Mouse (Mus musculus) kidney, postnatal 4 days (tissue): Measurements from ENCODE around the gene Jhy.

Experiments
- DNase-seq, 2 experiments: peaks; one replicate each; pipeline ENCODE4 v3.0.0; 2021; ENCODE audit warnings: mixed read lengths in 2 of 2

Gene Jhy

GRCm38 (mm10) chr9:40917871-40918613 lies 45.9 kb downstream of the Jhy start:
- peak in 1 of 2 experiments; percentile 16 for DNase-seq

GRCm38 (mm10) chr9:40908915-40909314 lies 55.0 kb downstream of the Jhy start:
- no peak for DNase-seq

DNA sequence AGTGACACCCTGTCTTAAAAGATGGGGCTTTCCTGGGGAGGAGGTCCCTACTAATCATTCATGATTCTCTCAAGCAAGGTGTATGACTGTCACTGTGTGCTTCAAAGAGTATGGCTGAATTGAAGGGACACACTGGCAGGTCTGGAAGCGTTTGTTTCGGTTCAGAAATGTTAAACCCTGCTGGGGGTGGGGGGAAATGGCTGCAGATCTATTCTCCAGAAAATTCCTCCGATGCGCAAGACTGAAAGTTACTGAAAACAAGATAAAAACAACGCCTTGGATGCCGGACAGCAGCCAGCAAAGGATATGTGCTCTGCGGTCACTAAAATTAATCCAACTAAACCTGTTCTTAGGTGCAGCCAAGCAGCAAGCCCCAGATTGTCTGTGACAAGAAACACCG lies 55.5 kb downstream of the Jhy start:
- no peak for DNase-seq

GRCm38 (mm10) chr9:40907413-40907812 lies 56.5 kb downstream of the Jhy start:
- peak; percentile 6 to 22 for DNase-seq

DNA sequence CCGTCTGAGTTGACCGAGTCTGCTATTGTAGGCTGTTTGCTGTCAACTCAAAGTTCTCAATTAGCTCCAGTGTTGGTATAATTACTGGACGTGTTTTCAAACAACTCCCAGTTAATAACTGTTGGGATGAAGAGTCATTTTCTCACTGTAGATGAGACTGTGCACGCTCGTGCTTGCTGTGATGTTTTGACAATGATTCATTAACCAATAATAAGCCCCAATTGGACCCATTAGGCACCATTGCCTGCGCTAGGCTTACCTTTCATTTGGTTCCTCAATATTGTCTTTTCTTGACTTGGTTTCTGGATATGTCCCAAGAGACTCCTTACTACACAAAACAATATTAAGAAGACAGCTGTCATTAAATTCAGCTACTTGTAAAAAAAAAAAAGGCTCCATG lies 71.5 kb downstream of the Jhy start:
- no peak for DNase-seq

DNA sequence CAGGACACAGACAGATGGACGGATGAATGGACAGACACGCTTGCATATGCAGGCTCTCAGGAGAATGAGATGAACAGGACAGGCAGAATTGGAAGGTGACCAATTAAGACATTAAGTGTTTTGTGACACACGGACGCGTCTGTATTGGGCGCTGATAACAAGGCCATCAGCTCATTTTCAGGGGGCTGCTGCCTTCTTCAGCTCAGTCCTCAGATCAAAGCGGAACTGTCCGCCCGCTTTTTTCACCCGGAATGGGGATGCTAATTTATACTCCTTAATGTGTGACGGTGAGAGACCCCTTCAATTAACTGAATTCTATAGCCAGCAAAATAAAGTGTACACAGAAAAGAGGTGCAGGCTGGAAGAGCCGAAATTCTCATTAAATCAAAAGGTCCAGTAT lies 74.5 kb downstream of the Jhy start:
- DNase-seq, result no peak

DNA sequence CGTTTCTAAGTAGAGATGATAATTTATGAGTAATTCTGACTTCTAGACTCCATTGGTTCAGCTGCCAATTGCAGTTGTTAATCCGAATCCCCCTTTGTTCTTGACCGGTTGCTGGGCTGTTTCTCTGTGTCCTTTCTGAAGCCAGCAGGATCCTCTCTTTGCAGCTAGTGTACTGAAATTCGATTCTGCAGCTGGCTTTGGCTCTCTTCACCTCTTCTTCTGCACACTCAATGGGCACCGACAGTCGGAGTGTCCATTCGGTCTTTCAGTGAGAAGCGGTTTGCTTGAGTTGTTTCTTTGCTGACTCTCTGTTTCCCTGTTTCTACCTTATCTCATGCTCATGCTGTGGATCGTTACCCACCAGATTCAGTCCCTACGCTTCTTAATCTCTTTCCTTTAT lies 78.2 kb downstream of the Jhy start:
- no peak for DNase-seq

DNA sequence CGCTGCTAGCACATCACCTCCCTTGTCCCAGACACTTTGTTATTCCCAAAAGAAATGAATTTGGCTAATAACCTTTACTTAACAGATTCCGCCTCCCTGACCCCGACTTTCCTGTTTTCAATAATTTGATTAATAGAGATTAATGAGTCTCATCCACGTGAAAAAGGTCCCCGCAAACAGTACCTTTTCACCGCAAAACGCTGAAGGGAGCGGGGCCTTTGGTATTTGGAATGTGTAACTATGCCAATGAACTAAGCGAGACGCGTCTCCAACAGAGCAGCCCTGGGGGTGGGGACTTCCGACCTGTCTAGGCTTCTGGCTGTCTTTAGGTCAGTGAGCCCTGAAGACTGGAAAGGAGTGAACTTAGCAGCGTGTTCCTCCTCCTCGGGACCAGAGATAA lies 84.9 kb downstream of the Jhy start:
- no peak for DNase-seq

GRCm38 (mm10) chr9:40878291-40878945 lies 85.5 kb downstream of the Jhy start:
- DNase-seq, result no peak

- DNase-seq, result peak in 1 of 2 experiments; percentile 28
These were observed 86.1 kb downstream of the Jhy start for GRCm38 (mm10) chr9:40877881-40878235.

DNA sequence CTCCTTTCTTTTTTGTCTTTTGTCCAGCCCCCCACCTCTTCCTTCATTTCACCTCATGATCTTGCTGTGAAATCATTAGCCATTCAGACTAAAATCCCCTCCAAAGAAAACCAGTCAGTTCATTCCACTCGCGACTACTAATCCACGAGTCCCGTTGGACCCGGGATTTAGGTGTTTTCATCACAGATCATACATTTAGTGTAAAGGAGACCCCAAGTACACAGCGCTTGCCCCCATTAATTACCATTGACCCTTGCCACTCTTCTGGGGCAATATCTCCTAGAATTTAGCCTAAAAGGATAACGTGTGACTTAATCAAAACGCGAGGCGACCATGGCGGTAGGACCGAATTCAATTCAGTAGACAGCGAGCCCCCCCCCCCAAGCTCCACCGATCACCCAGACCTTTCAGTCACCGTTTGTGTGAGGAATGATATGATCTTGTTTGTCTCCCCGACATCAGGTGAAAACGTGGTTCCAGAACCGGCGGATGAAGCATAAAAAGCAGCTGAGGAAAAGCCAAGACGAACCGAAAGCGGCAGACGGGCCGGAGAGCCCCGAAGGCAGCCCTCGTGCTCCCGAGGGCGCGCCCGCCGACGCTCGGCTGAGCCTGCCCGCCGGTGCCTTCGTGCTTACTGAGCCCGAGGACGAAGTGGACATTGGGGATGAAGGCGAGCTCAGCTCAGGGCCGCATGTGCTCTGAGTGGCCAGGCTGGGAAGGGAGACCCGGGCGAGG lies 86.6 kb downstream of the Jhy start:
- no peak for DNase-seq

- DNase-seq, result no peak
These were observed 87.2 kb downstream of the Jhy start for GRCm38 (mm10) chr9:40876693-40877092.

DNA sequence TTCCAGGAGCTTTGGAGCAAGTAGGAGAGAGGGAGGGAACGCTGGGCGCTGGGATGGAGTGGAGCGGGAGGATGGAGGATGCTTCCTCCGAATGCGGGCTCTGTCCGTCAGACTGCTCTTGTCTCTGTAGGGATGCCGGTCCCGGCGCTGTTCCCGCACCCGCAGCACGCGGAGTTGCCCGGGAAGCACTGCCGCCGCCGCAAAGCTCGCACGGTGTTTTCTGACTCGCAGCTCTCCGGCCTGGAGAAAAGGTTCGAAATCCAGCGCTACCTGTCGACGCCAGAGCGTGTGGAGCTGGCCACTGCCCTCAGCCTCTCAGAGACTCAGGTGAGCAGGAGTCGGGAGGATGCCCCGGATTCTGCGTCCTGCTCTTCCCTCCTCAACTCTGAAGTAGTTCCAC lies 87.8 kb downstream of the Jhy start:
- DNase-seq, result peak in 1 of 2 experiments; percentile 27

DNA sequence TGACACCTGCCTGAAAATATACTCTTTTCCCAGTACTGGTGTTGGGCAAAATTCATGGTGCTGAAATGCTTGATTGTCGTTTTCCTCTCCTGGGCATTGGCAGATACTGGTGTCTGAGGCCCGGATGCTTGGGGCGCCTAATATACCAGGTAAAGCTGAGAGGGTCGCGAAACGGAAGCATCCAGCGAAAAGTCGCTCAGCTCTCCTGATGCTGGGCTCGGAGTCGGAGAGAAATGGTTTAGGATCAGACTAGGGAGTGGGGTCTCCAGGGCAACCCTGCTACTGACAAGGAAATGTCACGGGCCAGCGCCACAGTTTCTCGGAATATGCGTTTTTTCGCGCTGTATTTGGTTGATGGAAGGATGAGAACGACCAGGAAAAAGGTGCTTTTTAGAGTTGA lies 88.5 kb downstream of the Jhy start:
- DNase-seq, result no peak

- DNase-seq, result no peak
These were observed 89.0 kb downstream of the Jhy start for GRCm38 (mm10) chr9:40874961-40875360.

DNA sequence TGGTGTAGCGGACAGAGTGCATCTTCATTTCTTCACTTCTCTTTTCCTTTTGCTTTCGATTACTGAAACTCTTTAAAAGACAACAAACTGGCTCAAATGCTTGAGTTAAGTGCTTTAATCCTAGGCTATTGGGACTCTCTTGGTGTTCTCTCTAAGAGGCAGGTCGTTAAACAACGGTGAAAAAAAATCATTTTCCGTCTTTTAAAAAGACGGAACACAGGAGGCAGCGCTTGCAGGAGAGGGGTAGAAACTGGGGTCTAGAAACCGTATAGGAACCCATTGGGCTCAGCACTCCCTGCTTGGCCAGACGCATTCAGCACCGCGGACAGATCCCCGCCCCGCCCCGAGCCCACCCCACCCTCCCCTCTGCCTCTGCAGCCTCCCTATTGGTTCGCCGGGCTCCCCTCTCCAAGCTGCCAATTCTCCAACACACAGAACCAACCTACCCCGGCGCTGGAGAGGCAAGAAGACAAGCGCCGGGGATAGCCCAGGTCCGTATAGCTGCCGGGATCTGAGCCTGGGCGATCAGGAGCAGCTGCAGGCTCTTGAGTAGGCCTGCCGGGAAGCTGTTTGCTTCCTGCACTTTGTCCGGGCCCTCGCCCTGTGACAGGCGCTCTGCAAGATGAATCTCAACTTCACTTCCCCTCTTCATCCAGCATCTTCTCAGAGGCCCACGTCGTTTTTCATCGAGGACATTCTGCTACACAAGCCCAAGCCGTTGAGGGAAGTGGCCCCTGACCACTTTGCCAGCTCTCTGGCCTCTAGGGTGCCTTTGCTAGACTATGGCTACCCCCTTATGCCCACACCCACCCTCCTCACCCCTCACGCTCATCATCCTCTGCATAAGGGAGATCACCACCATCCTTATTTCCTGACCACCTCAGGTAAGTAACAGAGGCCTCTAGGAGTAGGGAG lies 90.1 kb downstream of the Jhy start, which contains the start of gene Bsx:
Gene Bsx, plus strand, starts transcription at position 572 of the 915 bp plus-strand sequence.
- DNase-seq, result peak; percentile 88 to 89

GRCm38 (mm10) chr9:40872156-40872478 lies 91.8 kb downstream of the Jhy start:
- no peak for DNase-seq

GRCm38 (mm10) chr9:40871369-40872155 lies 92.4 kb downstream of the Jhy start:
- DNase-seq, result no peak

GRCm38 (mm10) chr9:40870331-40870730 lies 93.6 kb downstream of the Jhy start:
- DNase-seq, result no peak

DNA sequence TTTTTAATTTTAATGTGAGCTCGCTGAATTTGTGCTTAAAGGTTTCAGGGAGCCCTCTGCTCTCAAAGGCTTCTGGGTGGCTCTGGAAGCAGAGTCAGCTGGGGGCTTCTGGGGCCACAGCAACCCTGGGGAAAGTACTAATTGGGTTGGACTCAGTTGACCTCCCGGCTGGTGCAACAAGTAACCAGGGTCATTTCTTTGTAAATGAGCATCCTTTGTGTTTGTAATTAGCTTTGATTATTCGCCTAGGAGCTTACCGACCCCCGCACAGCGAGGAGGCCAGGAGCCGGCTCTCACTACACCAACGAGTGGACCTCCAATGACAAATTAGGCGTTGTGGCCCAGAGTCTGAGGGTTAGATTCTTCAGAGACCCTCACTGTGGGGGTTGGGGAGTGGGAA lies 104.7 kb downstream of the Jhy start:
- DNase-seq, result no peak

DNA sequence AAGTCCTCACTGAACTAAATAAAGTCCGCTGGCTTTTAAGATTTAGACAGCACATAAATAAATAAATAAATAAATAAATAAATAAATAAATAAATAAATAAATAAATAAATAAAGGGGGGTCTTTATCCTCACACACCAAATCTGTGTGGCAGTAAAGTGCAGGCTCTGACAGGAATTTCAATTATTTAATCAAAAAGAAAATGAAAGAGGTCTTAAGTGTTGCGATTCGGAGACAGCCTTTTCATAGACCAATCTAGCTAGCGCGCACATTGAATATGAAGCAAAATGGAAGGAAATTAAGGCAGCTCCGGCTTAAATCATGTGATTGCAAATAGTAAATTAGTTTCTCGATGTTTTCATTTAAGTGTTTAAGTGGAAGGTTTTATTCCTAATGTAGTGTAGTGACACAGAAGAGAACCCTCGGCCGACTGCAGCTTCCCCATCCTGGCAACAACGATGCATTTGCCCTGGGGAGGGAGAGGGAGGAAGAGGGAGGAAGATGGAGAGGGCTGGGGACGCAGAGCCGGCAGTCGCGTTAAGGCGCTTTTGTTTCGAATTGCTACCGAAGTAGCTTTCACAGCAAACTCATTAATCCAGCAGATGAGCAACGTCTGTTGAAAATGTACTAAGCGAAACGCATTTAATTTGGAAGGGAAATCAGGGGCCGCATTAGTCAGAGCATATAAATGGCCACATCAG lies 105.3 kb downstream of the Jhy start:
- DNase-seq, result no peak
